Mouse (Mus musculus): ENCODE results near the gene Clic4. TPM values are rescaled to one million over a fixed set of nuclear protein-coding genes. Genes with fewer than 3 reads are reported as not detected.
"Not testable (repeated sequence)": the region's sequence is repeated elsewhere in the genome, so short reads cannot be mapped to it uniquely, and the experiment has no call there.

Clic4 gene
- total RNA-seq, 4 experiments from 2014 or later: 16.8 to 27.9 (median 18.1) TPM

- DNase-seq (ENCODE audit: low spot score in 2 of 2): no peak
Observed at GRCm38 (mm10) chr4:135292477-135293089, 20.0 kb upstream of the Clic4 start.

- DNase-seq (ENCODE audit: low spot score in 2 of 2): no peak
Observed at GRCm38 (mm10) chr4:135291841-135292240, 19.2 kb upstream of the Clic4 start.

- DNase-seq (ENCODE audit: low spot score in 2 of 2): no peak
Observed at GRCm38 (mm10) chr4:135291199-135291598, 18.6 kb upstream of the Clic4 start.

- no peak for DNase-seq (ENCODE audit: low spot score in 2 of 2)
Observed at GRCm38 (mm10) chr4:135287975-135288374, 15.4 kb upstream of the Clic4 start.

- no peak for DNase-seq (ENCODE audit: low spot score in 2 of 2)
Observed at GRCm38 (mm10) chr4:135286833-135287395, 14.3 kb upstream of the Clic4 start.

GRCm38 (mm10) chr4:135286033-135286622 is 13.5 kb upstream of the Clic4 start:
- no peak for DNase-seq (ENCODE audit: low spot score in 2 of 2)

- no peak for DNase-seq (ENCODE audit: low spot score in 2 of 2)
Observed at GRCm38 (mm10) chr4:135285436-135285835, 12.8 kb upstream of the Clic4 start.

- DNase-seq (ENCODE audit: low spot score in 2 of 2): no peak
Observed at GRCm38 (mm10) chr4:135283875-135284274, 11.3 kb upstream of the Clic4 start.

- no peak for DNase-seq (ENCODE audit: low spot score in 2 of 2)
Observed at GRCm38 (mm10) chr4:135283417-135283816, 10.8 kb upstream of the Clic4 start.

GRCm38 (mm10) chr4:135282651-135283290 is 10.2 kb upstream of the Clic4 start:
- no peak for DNase-seq (ENCODE audit: low spot score in 2 of 2)

GRCm38 (mm10) chr4:135280016-135280415 is 7.4 kb upstream of the Clic4 start:
- DNase-seq (ENCODE audit: low spot score in 2 of 2): not testable (repeated sequence)

- no peak for DNase-seq (ENCODE audit: low spot score in 2 of 2)
Observed at GRCm38 (mm10) chr4:135276681-135277379, 4.2 kb upstream of the Clic4 start.

GRCm38 (mm10) chr4:135274761-135275160 is 2.1 kb upstream of the Clic4 start:
- no peak for DNase-seq (ENCODE audit: low spot score in 2 of 2)

GRCm38 (mm10) chr4:135273307-135273682 is 681 bp upstream of the Clic4 start:
- DNase-seq (ENCODE audit: low spot score in 2 of 2): no peak

- peak; percentile 43 to 50 for DNase-seq (ENCODE audit: low spot score in 2 of 2)
Observed at GRCm38 (mm10) chr4:135271881-135272616, 565 bp downstream of the Clic4 start.

- no peak for DNase-seq (ENCODE audit: low spot score in 2 of 2)
Observed at GRCm38 (mm10) chr4:135271419-135271828, 1.2 kb downstream of the Clic4 start.

- DNase-seq (ENCODE audit: low spot score in 2 of 2): no peak
Observed at GRCm38 (mm10) chr4:135270476-135270875, 2.1 kb downstream of the Clic4 start.

GRCm38 (mm10) chr4:135269656-135270341 is 2.8 kb downstream of the Clic4 start:
- no peak for DNase-seq (ENCODE audit: low spot score in 2 of 2)

- DNase-seq (ENCODE audit: low spot score in 2 of 2): no peak
Observed at GRCm38 (mm10) chr4:135267521-135267920, 5.1 kb downstream of the Clic4 start.

GRCm38 (mm10) chr4:135266987-135267386 is 5.6 kb downstream of the Clic4 start:
- DNase-seq (ENCODE audit: low spot score in 2 of 2): no peak

GRCm38 (mm10) chr4:135260434-135260833 is 12.2 kb downstream of the Clic4 start:
- DNase-seq (ENCODE audit: low spot score in 2 of 2): no peak
